Mouse (Mus musculus): ENCODE data around the gene Cdk16.

DNA sequence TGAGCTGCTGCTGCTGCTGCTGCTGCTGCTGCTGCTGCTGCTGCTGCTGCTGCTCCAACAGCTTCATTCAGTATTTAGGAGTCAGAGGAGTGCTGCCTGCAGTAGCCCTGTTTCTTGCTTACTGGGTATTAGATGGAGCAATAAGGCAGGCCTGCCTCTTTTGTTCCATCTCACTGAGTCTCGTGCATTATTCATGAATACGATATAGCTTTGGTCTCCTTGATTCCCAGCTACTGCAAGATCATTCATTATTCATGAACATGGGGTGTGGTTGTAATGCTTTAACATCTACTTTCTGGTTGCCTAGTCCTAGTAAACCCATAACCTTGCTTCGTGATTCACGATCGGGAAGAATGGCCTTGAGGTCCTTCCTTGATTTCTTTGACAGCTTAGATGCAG, 25.4 kb upstream of the Cdk16 start:
- TF ChIP-seq TCF12 (IDR thresholded peaks at IDR 0.05; ENCODE audit: insufficient read depth, poor library complexity, severe bottlenecking) (no peak), POLR2A (IDR thresholded peaks at IDR 0.05; ENCODE audit: insufficient read length, low read depth) (no peak)
